Mouse (Mus musculus) granulocyte monocyte progenitor cell, adult 5-6 weeks (primary cell): ENCODE data around the gene Psph. TPM values are rescaled to one million over a fixed set of nuclear protein-coding genes. Genes with fewer than 3 reads are reported as not detected.
A peak's percentile ranks its signal among the peaks of the same experiment; 100 is the strongest.
"Not testable (repeated sequence)": the region's sequence is repeated elsewhere in the genome, so short reads cannot be mapped to it uniquely, and the experiment has no call there.

Experiments
- ATAC-seq: replicated peaks from 2 replicates; pipeline ENCODE4 v1.8.0; 2016; ENCODE audit warnings: mild to moderate bottlenecking, moderate TSS enrichment, inconsistent platforms; ENCODE audit not compliant: poor library complexity, severe bottlenecking
- total RNA-seq, 2 experiments: library from RNA; stranded (forward) in 1 of 2; stranded (reverse) in 1 of 2; fragments of 200-712, 200-1000 nt in 1 of 2; fragments of >200 nt in 1 of 2; fragmentation: Nextera tagmentation in 1 of 2; gene quantifications; 2 replicates each; pipeline ENCODE4 v1.2.3; 2014 to 2017

Gene Psph
- total RNA-seq (2014; fragmentation: Nextera tagmentation): 23.5 and 34.6 TPM in 2 replicates
- 20.5 and 21.4 TPM in 2 replicates for total RNA-seq (2017)

GRCm38 (mm10) chr5:129786818-129787790, at the start of gene Psph:
TSS of gene Psph (minus strand) at chr5:129787449.
- ATAC-seq: peak; percentile 91

GRCm38 (mm10) chr5:129790591-129790990, 3.3 kb upstream of the Psph start:
- ATAC-seq: not testable (repeated sequence)

GRCm38 (mm10) chr5:129787818-129788593, 757 bp upstream of the Psph start:
- no peak for ATAC-seq

- ATAC-seq: no peak
These were observed 1.1 kb downstream of the Psph start for GRCm38 (mm10) chr5:129786161-129786560.

GRCm38 (mm10) chr5:129785235-129785870, 1.9 kb downstream of the Psph start:
- no peak for ATAC-seq

GRCm38 (mm10) chr5:129782211-129782610, 5.0 kb downstream of the Psph start:
- ATAC-seq: no peak

- ATAC-seq: no peak
These were observed 7.1 kb downstream of the Psph start for GRCm38 (mm10) chr5:129780131-129780530.

- peak; percentile 93 for ATAC-seq
These were observed 8.1 kb downstream of the Psph start for GRCm38 (mm10) chr5:129778996-129779716.

- no peak for ATAC-seq
These were observed 8.8 kb downstream of the Psph start for GRCm38 (mm10) chr5:129778348-129778995.

GRCm38 (mm10) chr5:129774661-129775060, 12.6 kb downstream of the Psph start:
- no peak for ATAC-seq

- ATAC-seq: not testable (repeated sequence)
These were observed 13.9 kb downstream of the Psph start for GRCm38 (mm10) chr5:129773330-129773729.

GRCm38 (mm10) chr5:129772433-129772832, 14.8 kb downstream of the Psph start:
- ATAC-seq: no peak

- no peak for ATAC-seq
These were observed 16.6 kb downstream of the Psph start for GRCm38 (mm10) chr5:129770443-129771355.

- no peak for ATAC-seq
These were observed 25.2 kb downstream of the Psph start for GRCm38 (mm10) chr5:129761865-129762540.

GRCm38 (mm10) chr5:129759929-129760480, 27.2 kb downstream of the Psph start:
- ATAC-seq: no peak

- no peak for ATAC-seq
These were observed 30.4 kb downstream of the Psph start for GRCm38 (mm10) chr5:129756886-129757285.

GRCm38 (mm10) chr5:129744050-129744449, 43.2 kb downstream of the Psph start:
- no peak for ATAC-seq
